Mouse (Mus musculus) liver, adult 2 months (tissue): Measurements from ENCODE around the gene Kpnb1. TPM values are rescaled to one million over a fixed set of nuclear protein-coding genes. Genes with fewer than 3 reads are reported as not detected.

ENCODE experiments used
- DNase-seq: peaks from one replicate; pipeline ENCODE4 v3.0.0-alpha.2; 2011; ENCODE audit warnings: low read depth, low spot score; ENCODE audit errors: extremely low read depth
- H3K27ac ChIP-seq: fragments of 200-500 bp; replicated peaks from 2 replicates; pipeline ENCODE4 v1.5.1; 2012; ENCODE audit warnings: low read depth, mild to moderate bottlenecking, control low read depth, inconsistent platforms, low read length; ENCODE audit not compliant: insufficient read depth
- H3K27me3 ChIP-seq: fragments of 200-500 bp; 2 replicates; pipeline ENCODE4 v1.6.1; 2012; ENCODE audit warnings: mild to moderate bottlenecking, moderate library complexity, low read length, inconsistent platforms; ENCODE audit not compliant: control insufficient read depth, insufficient read depth
- H3K36me3 ChIP-seq: fragments of 200-500 bp; 2 replicates; pipeline ENCODE4 v1.6.1; 2012; ENCODE audit warnings: low read length, inconsistent platforms; ENCODE audit not compliant: control insufficient read depth, insufficient read depth
- H3K4me1 ChIP-seq: fragments of 200-500 bp; 2 replicates; pipeline ENCODE4 v1.6.1; 2011; ENCODE audit warnings: low read length; ENCODE audit not compliant: control insufficient read depth, insufficient read depth
- H3K4me3 ChIP-seq: fragments of 200-500 bp; 2 replicates; pipeline ENCODE4 v1.5.1; 2011; ENCODE audit warnings: low read depth, mild to moderate bottlenecking, control low read depth, low read length, moderate library complexity; ENCODE audit not compliant: insufficient read depth
- H3K79me2 ChIP-seq: fragments of 200-500 bp; 2 replicates; pipeline ENCODE4 v1.6.1; 2012; ENCODE audit warnings: inconsistent platforms, mild to moderate bottlenecking, low read length, moderate library complexity; ENCODE audit not compliant: control insufficient read depth, insufficient read depth
- H3K9ac ChIP-seq: fragments of 200-500 bp; 2 replicates; pipeline ENCODE4 v1.6.1; 2012; ENCODE audit warnings: low read depth, mild to moderate bottlenecking, control low read depth, inconsistent platforms, low read length
- CTCF ChIP-seq: fragments of 200-500 bp; IDR thresholded peaks from 2 replicates; pipeline ENCODE4 v1.5.1; 2011; ENCODE audit warnings: low read depth, low read length, control low read depth
- POLR2A ChIP-seq: fragments of 200-500 bp; IDR thresholded peaks from 2 replicates; pipeline ENCODE4 v1.6.1; 2011; ENCODE audit warnings: low read length, control low read depth; ENCODE audit not compliant: insufficient read depth; ENCODE audit errors: extremely low read depth
- WGBS: fragments of 180-500 bp; shearing (Covaris S2); methylation state at CpG from one replicate; pipeline ENCODE4 v1.1.7; 2018; 5-methylcytosine and 5-hydroxymethylcytosine counted together
- polyA plus RNA-seq: library from polyadenylated mRNA; depleted of rRNA; stranded (reverse); fragments of >200 nt; gene quantifications from 2 replicates; pipeline ENCODE4 v1.2.3, GENCODE M21; 2012; rRNA removed
- total RNA-seq: library from RNA; depleted of rRNA; stranded (reverse); fragments of >200 nt; gene quantifications from 2 replicates; pipeline ENCODE4 v1.2.3, GENCODE M21; 2014; rRNA removed

Gene Kpnb1
- total and polyA plus RNA-seq, 2 experiments, result 14.9 to 40.7 TPM

DNA sequence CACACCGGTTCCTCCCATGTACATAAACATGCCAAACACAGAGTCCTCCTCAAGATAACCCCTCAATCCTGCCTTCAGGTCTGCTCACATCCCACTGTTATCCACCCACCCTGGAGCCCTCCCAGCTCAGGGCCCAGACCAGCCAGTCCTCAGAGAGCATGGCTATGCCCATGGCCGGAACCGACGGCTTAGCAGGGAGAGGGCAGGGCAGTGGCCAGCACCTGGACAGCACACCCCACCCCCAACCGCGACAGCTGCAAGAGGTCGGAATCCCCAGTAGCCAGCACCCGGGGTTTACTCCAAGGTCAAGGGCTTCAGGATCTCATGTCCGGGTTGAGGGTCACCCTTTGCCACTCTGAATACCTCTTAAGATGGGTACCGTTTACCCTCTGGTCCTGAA lies 67.5 kb downstream of the Kpnb1 start:
- Histone ChIP-seq H3K9ac (no peak overlapping the region), H3K4me1 (no peaks in the 10 kb centered on the region), H3K27me3 (peaks cover 4% of the 10 kb centered on the region; the same call in 1 of the 2 replicates), H3K27ac (no peak overlapping the region), H3K36me3 (no peaks in the 10 kb centered on the region), H3K4me3 (no peak overlapping the region), H3K79me2 (no peaks in the 10 kb centered on the region)
- TF ChIP-seq POLR2A (no peak), CTCF (no peak)
- 72% methylated on average over 10 of the region's 10 CpGs for WGBS
- DNase-seq, result no peak

DNA sequence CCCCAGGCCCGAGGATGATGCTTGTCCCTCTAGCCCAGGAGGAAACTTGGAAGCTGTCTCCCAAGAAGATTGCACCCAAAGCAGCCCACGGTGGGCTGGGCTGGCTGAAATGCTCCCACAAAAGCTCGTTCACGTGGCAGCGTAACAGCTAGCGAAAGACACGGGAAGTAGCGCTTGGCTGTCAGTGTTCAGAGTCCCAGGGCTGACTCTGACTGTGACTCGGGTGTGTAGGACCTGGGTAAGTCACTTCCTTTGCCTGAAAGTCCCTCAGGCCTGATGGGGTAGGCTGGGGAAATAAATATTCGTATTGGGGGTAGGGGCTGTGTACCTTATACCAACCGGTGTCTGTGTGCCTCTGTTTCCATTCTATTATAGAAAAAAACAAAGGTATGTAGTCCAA lies 71.9 kb downstream of the Kpnb1 start:
- Histone ChIP-seq H3K27ac (no peak overlapping the region), H3K36me3 (no peaks in the 10 kb centered on the region), H3K9ac (no peak overlapping the region), H3K27me3 (peaks cover 11% of the 10 kb centered on the region), H3K4me3 (no peak overlapping the region), H3K79me2 (no peaks in the 10 kb centered on the region), H3K4me1 (peaks cover 3% of the 10 kb centered on the region; the same call in 1 of the 2 replicates)
- 16% methylated on average over 11 of the region's 11 CpGs for WGBS
- no peak for DNase-seq
- TF ChIP-seq POLR2A, result no peak
- TF ChIP-seq CTCF, result no peak

DNA sequence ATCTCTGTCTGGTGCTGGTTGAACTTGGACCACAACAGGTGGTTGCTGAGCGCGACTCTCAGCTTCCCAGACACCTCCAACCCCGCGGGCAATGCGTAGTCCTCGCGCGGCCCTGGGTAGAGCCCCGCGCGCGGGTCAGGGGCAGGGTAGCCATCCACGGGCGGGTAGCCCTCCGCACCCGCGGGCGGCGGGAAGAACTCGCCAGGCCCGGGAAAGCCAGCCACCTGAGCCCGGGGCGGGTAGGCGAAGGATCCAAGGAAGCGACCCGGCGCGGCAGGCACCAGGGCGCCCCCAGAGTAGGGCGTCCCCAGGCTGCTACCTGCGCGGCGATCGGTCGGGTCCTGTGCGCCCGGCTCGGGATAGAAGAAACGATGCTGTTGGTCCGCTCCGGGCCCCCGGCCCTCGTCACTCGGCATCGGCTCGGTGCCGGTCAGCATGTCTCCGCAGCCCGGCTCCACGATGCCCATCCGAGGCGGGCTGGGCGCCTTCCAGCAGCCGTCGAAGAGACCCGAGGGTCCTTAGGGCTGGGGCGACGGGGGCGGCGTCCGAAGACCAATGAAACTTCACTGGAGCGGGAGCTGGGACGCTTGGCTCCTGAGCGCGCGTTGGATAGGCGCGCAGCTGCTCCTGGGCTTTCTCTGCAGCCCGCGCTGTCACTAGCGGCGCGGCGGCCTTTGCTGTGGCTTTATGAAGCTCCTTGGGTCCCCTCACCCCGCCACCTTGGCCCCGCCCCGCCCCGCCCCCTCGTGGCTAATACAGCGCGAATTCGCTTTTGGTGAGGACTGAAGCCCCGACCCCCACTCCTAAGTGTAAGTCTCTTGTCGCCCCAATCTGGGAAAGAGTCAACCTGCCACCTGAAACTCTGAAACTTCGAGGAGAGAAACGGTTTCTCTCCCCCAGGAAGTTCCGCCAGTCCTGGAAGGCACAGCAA lies 72.7 kb downstream of the Kpnb1 start, which contains the start of gene Tbx21:
Tbx21 (minus strand) TSS at position 661 of the 931 bp plus-strand sequence.
- Histone ChIP-seq H3K27me3 (peaks cover 11% of the 10 kb centered on the region), H3K79me2 (no peaks in the 10 kb centered on the region), H3K9ac (peak within 1 kb of the TSS; percentile 17), H3K36me3 (no peaks in the 10 kb centered on the region), H3K4me1 (peaks cover 3% of the 10 kb centered on the region; the same call in 1 of the 2 replicates), H3K27ac (no peak within 1 kb of the TSS), H3K4me3 (peak within 1 kb of the TSS; percentile 21)
- WGBS, result 2% methylated on average over 87 of the region's 87 CpGs
- TF ChIP-seq POLR2A (no peak), CTCF (no peak)
- no peak for DNase-seq

DNA sequence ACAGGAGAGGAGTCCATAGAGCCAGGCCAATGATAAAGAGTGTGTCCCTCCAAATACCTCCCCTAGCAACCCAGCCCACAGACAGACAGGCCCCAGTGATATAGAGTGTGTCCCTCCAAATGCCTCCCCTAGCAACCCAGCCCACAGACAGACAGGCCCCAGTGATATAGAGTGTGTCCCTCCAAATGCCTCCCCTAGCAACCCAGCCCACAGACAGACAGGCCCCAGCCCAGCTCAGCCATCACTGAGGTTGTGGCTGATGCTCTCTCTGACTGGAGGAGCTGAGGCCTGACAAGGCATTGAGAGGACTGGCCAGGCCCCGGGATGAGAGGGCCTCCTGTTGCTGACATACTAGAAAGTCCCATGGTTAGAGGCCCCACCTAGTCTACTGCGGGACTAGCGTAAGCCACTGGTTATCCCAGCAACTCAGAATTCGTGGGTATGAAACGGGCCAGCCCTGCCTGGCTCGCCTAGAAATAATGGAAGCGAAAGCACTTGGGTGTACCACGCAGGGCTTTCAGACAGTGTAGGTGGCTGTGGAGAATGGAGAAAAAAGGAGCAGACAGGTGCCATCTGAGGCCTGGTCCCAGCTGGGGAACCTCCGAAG lies 75.1 kb downstream of the Kpnb1 start:
- Histone ChIP-seq H3K9ac (no peak overlapping the region), H3K79me2 (no peaks in the 10 kb centered on the region), H3K4me3 (no peak overlapping the region), H3K27ac (no peak overlapping the region), H3K36me3 (no peaks in the 10 kb centered on the region), H3K4me1 (peaks cover 3% of the 10 kb centered on the region; the same call in 1 of the 2 replicates), H3K27me3 (peaks cover 11% of the 10 kb centered on the region)
- WGBS, result 93% methylated on average over 9 of the region's 9 CpGs
- TF ChIP-seq POLR2A (no peak), CTCF (no peak)
- no peak for DNase-seq

Other genes with a start within 250 kb of the Kpnb1 start
- gene Pnpo, start 243.9 kb downstream of the Kpnb1 start, total RNA-seq, result 113 and 126 TPM in 2 replicates
- 170 and 175 TPM in 2 replicates for gene Pnpo, start 243.9 kb downstream of the Kpnb1 start, polyA plus RNA-seq
- 0.28 and 0.54 TPM in 2 replicates for gene Sp2, start 204.9 kb downstream of the Kpnb1 start, total RNA-seq
- gene Sp2, start 204.9 kb downstream of the Kpnb1 start, polyA plus RNA-seq, result 3.4 and 3.8 TPM in 2 replicates
- under 0.01 and 0.09 TPM in 2 replicates for gene Sp6, start 174.5 kb downstream of the Kpnb1 start, total RNA-seq
- gene Sp6, start 174.5 kb downstream of the Kpnb1 start, polyA plus RNA-seq, result 0.04 and 0.05 TPM in 2 replicates
- gene Scrn2, start 157.9 kb downstream of the Kpnb1 start, total RNA-seq, result 39.5 and 41.9 TPM in 2 replicates
- gene Scrn2, start 157.9 kb downstream of the Kpnb1 start, polyA plus RNA-seq, result 56.6 and 58.3 TPM in 2 replicates
- gene Lrrc46, start 146.5 kb downstream of the Kpnb1 start, total RNA-seq, result 0.28 and 1.1 TPM in 2 replicates
- 1.0 and 1.1 TPM in 2 replicates for gene Lrrc46, start 146.5 kb downstream of the Kpnb1 start, polyA plus RNA-seq
- 19.5 and 29.2 TPM in 2 replicates for gene Mrpl10, start 146.3 kb downstream of the Kpnb1 start, total RNA-seq
- gene Mrpl10, start 146.3 kb downstream of the Kpnb1 start, polyA plus RNA-seq, result 86.8 and 120 TPM in 2 replicates
- gene Osbpl7, start 137.3 kb downstream of the Kpnb1 start, total RNA-seq, result 1.1 and 1.7 TPM in 2 replicates
- 1.7 and 2.2 TPM in 2 replicates for gene Osbpl7, start 137.3 kb downstream of the Kpnb1 start, polyA plus RNA-seq
- gene Tbx21, start 72.5 kb downstream of the Kpnb1 start, total RNA-seq, result 0.09 and 0.13 TPM in 2 replicates
- gene Tbx21, start 72.5 kb downstream of the Kpnb1 start, polyA plus RNA-seq, result 0.22 and 0.38 TPM in 2 replicates
- 1.0 and 1.9 TPM in 2 replicates for gene Tbkbp1, start 36.4 kb downstream of the Kpnb1 start, total RNA-seq
- gene Tbkbp1, start 36.4 kb downstream of the Kpnb1 start, polyA plus RNA-seq, result 6.1 and 6.4 TPM in 2 replicates
- 12.2 and 21.2 TPM in 2 replicates for gene Npepps, start 92.8 kb upstream of the Kpnb1 start, total RNA-seq
- 7.1 and 9.1 TPM in 2 replicates for gene Npepps, start 92.8 kb upstream of the Kpnb1 start, polyA plus RNA-seq
- gene Mrpl45, start 127.8 kb upstream of the Kpnb1 start, total RNA-seq, result 19.0 and 19.9 TPM in 2 replicates
- gene Mrpl45, start 127.8 kb upstream of the Kpnb1 start, polyA plus RNA-seq, result 12.8 and 13.3 TPM in 2 replicates
- gene Gpr179, start 164.2 kb upstream of the Kpnb1 start, total RNA-seq, result not detected in 2 replicates
- 0.01 TPM in 1 of 2 replicates, not detected in the other for gene Gpr179, start 164.2 kb upstream of the Kpnb1 start, polyA plus RNA-seq
- 4.0 TPM in 2 replicates for gene Socs7, start 174.7 kb upstream of the Kpnb1 start, total RNA-seq
- gene Socs7, start 174.7 kb upstream of the Kpnb1 start, polyA plus RNA-seq, result 3.1 and 3.7 TPM in 2 replicates
- 2.8 and 4.5 TPM in 2 replicates for gene Arhgap23, start 227.7 kb upstream of the Kpnb1 start, total RNA-seq
- gene Arhgap23, start 227.7 kb upstream of the Kpnb1 start, polyA plus RNA-seq, result 11.3 and 13.6 TPM in 2 replicates